Mouse (Mus musculus) liver, embryonic 14.5 days (tissue): ENCODE data around the gene Cfap54.

Experiments used
- CTCF ChIP-seq: IDR thresholded peaks from 2 replicates; pipeline ENCODE4 v1.5.1; 2016; ENCODE audit warnings: antibody characterized with exemption, low read depth, control low read depth
- EP300 ChIP-seq: IDR thresholded peaks from 2 replicates; pipeline ENCODE4 v1.6.1; 2016; ENCODE audit warnings: antibody characterized with exemption, low read depth

DNA sequence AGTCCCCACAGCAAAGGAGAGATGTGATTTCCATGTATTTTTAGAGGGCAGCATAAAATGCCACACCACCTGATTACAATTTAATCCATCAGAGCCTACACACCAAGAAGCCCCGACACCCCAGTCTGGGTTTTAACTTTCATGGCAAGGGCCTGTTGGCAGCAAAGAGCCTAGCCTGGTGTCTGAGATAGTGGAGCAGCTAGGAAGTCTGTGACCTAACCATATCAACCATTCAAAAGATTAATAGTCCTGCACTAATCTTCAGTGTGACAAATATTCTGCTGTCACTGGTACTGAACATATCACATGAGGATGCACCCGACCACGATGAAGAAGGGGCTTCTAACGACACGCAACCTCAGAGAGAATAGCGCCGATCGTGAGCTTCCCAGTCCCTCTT, 58.1 kb downstream of the Cfap54 start:
- TF ChIP-seq EP300: no peak
- no peak for TF ChIP-seq CTCF
